Mouse (Mus musculus) frontal cortex, adult (tissue): Measurements from ENCODE around the gene Olfr834.

Experiments
- ATAC-seq: cut with Nextera tagmentation; 2 replicates; pipeline ENCODE4 v1.9.2; 2017; ENCODE audit warnings: mild to moderate bottlenecking, moderate library complexity, mixed read lengths; ENCODE audit not compliant: low TSS enrichment

Gene Olfr834

DNA sequence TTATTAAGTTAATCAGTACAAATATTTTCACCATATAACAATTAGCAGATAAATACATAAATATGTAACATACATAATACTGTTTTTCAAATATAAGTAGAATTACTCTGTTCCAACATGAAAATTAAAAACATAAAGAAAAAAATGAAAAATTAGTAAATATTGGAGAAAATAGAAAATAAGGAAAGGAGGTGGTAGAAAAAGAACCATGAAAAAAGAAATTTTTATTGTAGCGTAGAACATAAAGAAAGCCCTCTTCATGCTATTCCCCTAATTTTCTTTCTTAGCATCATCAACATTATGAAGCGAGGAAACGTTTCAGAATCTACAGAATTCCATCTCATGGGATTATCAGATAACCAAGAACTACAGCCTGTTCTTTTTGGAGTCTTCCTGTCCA is at the start of gene Olfr834:
Olfr834 (plus strand) TSS at position 301 of the 400 bp plus-strand sequence.
- ATAC-seq: no peak

DNA sequence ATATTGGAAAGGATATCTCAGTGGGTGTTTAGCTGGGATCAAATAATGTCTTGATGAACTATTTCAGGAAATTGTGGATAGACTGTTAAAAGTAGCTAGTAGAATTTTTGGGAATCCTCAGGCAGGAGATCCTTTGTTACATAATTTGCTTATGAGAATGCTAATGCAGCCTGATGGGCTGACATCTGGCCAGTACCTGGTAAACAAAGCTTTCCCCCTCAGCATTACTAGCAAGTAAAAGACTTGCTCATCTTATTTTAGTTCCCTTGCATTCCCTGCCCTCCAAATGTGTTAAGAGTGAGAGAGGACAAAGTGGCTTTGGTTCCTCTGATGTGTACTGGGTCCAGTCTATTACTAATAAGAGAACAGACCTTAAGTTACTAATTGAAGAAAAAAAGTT is 25.8 kb upstream of the Olfr834 start:
- ATAC-seq: no peak

DNA sequence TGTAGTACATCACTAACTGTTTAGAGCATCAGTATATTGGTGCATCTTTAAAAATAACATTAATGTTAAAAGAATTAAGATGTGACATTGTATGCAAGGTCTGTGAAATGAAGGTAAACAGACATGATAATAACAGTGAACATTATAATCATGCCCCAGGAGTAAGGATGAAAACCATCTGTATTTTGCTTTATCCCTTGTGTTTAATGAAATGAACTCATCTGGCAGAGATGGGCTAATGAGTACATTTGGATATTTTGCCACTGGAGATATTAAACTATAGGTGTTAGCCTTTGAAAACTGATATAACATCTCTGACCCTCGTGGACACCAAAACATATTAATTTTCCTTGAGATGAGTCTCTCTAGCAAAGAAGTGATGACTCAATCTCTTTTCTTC is 44.6 kb downstream of the Olfr834 start, which contains the start of gene Olfr835:
Olfr835 (plus strand) TSS at position 301 of the 400 bp plus-strand sequence.
- no peak for ATAC-seq
